Mouse (Mus musculus): ENCODE data around the gene Gm17334. TPM values are rescaled to one million over a fixed set of nuclear protein-coding genes. Genes with fewer than 3 reads are reported as not detected.

Gm17334 gene
- total RNA-seq (2017), result 0.69 TPM in 1 of 2 replicates, not detected in the other

DNA sequence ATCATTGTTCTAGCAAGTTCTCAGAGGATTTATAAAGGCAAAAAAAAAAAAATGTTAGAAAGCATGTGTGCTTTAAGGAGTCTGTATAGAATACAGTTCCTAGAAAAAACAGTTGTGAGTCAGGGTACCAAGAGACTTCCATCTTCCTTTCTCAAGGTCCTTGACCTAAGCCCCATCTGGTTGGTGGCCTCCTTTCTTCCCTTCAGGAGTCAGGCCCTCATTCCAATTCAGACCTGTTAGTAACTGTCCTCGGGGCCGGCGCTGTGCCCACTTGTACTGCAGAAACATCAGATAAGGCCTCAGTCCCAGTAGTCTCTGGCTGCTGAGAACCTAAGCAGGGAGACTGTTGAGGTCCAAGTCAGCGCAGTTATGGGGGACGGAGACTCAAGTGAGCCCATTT, at the start of gene Gm17334:
Gene Gm17334 (minus strand): TSS at position 101 of the 400 bp plus-strand sequence.
- ATAC-seq (replicated peaks; ENCODE audit: low read depth, poor library complexity, severe bottlenecking), result no peak

- no peak for ATAC-seq (replicated peaks; ENCODE audit: low read depth, poor library complexity, severe bottlenecking)
These were observed 49.0 kb upstream of the Gm17334 start for GRCm38 (mm10) chr11:53821945-53822338.

GRCm38 (mm10) chr11:53821230-53821944, 48.4 kb upstream of the Gm17334 start:
- ATAC-seq (replicated peaks; ENCODE audit: low read depth, poor library complexity, severe bottlenecking), result no peak

DNA sequence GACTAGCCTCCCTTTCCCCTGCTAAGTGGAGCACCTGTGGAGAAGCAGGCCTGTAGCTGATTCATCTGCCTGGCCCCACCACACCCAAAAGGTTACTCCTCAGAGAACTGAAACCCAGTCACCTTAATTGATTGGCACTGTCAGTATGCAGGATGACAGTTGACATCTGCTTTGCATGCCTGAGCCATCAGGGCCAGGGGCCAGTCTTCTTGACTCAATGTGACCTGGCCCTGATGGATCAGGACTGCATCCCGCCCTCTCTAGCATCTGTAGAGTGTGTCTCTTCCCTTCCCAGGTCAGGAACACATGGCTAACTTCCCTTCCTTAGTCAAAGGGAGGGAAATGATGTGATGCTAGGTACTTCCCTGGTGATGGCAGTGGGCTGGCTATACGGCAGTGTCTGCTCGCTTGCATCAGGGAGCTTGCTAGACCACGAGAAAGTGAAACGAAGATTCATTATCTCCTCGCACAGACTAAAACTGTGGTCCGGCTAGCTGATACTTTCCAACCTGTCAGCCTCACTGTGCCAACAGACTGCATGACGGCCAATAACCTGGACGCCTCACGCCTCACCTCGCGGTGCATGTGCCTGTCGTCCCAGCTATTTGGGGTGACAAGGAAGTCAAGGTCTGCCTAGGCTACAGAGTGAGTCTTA, 47.7 kb upstream of the Gm17334 start:
- ATAC-seq (replicated peaks; ENCODE audit: low read depth, poor library complexity, severe bottlenecking), result peak; percentile 52

DNA sequence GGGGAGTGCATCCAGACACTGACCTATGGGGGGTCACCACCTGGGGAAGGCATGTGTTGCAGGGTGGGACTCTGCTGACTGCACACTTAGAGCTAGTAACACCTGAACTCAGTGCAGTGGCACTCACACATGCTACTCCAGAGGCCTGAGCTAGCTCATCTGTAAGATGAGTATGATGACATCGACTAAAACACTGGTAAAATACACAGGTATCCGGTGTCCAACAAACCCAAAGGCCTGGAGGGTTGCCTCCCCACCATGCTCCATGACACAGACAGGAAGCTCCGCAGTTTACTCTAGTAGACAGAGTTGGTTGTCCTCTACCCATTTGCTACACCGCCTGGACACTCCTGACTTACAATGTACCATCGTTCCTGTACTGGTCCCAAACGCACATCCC, 46.5 kb upstream of the Gm17334 start:
- ATAC-seq (replicated peaks; ENCODE audit: low read depth, poor library complexity, severe bottlenecking), result no peak

- no peak for ATAC-seq (replicated peaks; ENCODE audit: low read depth, poor library complexity, severe bottlenecking)
These were observed 45.8 kb upstream of the Gm17334 start for GRCm38 (mm10) chr11:53818794-53819193.

DNA sequence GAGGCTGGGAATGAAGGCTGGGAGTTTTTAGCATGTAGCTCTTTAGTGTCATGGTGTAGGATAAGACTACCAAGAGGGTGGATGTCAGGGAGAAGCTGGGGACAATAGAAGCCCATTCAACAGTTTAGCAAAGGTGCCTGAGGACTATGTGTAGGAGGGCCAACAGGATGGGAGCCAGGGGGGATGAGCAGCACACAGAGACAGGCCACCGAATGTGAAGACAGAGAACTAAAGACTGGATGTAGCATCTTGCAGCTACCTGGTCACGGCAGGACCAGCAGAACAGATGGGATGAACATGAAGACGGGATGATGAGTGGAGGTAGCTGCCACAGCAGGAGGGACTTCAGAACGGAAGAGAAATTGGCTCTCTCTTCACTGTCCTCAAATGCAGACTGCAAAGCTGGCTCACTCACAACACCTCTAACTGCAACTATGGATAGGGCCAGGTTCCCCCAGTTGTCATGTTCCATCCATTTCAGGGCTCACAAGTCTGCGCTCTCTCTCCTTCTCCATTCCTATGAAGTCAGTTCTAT, 43.9 kb upstream of the Gm17334 start:
- ATAC-seq (replicated peaks; ENCODE audit: low read depth, poor library complexity, severe bottlenecking), result no peak

DNA sequence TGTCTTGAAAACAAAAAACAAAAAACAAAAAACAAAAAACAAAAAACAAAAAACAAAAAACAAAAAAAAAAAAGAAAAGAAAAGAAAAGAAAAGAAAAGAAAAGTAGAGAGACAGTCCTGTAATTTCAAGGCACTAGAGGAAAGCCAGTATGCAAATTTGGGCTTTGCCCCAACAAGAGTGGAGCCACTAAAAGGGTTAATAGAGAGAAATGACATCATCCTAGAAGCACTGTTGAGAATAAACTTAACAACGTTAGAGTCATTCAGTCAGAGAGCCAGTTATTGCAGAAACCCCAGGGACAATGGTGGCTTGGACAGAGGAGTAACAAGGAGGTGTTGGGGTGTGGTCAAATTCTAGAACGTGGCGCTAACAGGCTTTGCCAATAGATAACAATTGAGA, 41.8 kb upstream of the Gm17334 start:
- ATAC-seq (replicated peaks; ENCODE audit: low read depth, poor library complexity, severe bottlenecking), result no peak

GRCm38 (mm10) chr11:53813001-53813868, 40.2 kb upstream of the Gm17334 start:
- ATAC-seq (replicated peaks; ENCODE audit: low read depth, poor library complexity, severe bottlenecking), result no peak

DNA sequence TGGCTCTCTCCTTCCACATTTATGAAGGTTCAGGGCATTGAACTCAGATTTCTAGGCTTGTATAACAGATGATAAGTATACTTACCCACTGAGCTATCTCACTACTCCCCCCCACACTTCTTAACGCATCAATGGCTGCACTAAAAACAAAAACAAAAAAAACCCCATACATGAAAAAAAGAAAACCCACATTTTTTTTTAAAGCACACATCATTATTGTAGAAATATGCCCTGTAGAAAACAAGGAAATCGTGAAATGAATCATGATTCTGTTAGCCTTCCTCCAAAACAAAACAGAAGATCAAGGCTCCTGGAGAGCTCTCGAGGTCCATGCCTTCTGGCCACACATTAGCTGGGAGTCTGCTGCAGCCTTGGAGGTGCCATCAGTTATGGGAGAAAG, 38.3 kb upstream of the Gm17334 start:
- no peak for ATAC-seq (replicated peaks; ENCODE audit: low read depth, poor library complexity, severe bottlenecking)

GRCm38 (mm10) chr11:53810749-53811148, 37.8 kb upstream of the Gm17334 start:
- no peak for ATAC-seq (replicated peaks; ENCODE audit: low read depth, poor library complexity, severe bottlenecking)

GRCm38 (mm10) chr11:53810156-53810555, 37.2 kb upstream of the Gm17334 start:
- no peak for ATAC-seq (replicated peaks; ENCODE audit: low read depth, poor library complexity, severe bottlenecking)

- no peak for ATAC-seq (replicated peaks; ENCODE audit: low read depth, poor library complexity, severe bottlenecking)
These were observed 36.4 kb upstream of the Gm17334 start for GRCm38 (mm10) chr11:53809354-53809753.

- ATAC-seq (replicated peaks; ENCODE audit: low read depth, poor library complexity, severe bottlenecking), result peak; percentile 16; the same call in 1 of the 2 replicates
These were observed 32.8 kb upstream of the Gm17334 start for GRCm38 (mm10) chr11:53805786-53806185.

DNA sequence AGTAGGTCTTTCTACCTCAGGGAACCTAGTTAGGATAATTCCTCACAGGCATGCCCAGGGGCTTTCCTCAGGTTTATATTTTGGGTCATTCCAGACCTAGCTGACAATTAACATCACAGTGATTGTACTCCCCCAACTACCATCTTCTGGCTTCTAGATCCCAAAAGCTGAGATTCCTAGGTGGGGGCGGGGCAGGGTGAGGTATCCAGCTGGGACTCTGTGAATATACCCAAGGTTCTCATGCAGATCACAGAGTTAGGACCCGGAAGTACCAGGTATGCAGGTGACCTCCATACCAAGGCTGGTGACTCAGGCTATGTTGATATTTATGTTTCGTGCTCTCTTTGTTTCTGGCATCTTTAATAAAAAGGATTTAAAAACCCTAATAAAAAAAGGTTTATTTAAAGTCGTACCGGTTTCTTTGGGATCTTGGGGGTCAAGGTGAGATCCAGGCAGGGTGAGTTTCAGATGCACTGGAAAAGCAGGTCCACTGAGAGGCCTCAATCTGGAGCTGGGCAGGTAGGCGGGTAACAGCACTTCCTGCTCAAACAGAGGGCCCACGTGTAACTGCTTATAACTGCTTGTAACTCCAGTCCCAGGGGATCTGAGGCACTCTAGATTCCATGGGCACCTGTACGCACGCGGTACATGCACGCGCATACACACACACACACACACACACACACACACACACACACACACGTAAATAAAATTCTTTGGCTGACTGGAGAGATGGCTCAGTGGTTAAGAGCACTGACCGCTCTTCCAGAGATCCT, 31.8 kb upstream of the Gm17334 start:
- ATAC-seq (replicated peaks; ENCODE audit: low read depth, poor library complexity, severe bottlenecking), result no peak

DNA sequence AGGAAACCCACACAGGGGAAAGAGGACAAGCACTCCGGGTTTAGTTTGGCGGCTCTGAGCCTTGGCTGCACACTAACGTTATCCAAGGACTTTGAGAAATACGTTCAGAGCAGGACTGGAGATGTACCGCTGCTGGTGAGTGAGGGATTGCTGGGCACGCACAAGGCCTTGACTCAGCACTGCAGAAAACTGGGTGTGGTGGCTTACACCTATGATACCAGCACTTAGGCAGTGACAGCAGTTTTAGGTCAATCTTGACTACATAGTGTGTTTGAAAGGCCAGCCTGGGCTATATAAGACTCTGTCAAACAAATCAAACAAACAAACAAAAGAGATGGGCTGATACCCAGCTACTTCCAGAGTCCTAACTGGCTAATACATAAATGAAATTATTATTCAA, 30.5 kb upstream of the Gm17334 start:
- peak; percentile 9; the same call in 1 of the 2 replicates for ATAC-seq (replicated peaks; ENCODE audit: low read depth, poor library complexity, severe bottlenecking)

- ATAC-seq (replicated peaks; ENCODE audit: low read depth, poor library complexity, severe bottlenecking), result peak; percentile 60
These were observed 30.1 kb upstream of the Gm17334 start for GRCm38 (mm10) chr11:53803093-53803492.

GRCm38 (mm10) chr11:53800975-53801374, 28.0 kb upstream of the Gm17334 start:
- no peak for ATAC-seq (replicated peaks; ENCODE audit: low read depth, poor library complexity, severe bottlenecking)

DNA sequence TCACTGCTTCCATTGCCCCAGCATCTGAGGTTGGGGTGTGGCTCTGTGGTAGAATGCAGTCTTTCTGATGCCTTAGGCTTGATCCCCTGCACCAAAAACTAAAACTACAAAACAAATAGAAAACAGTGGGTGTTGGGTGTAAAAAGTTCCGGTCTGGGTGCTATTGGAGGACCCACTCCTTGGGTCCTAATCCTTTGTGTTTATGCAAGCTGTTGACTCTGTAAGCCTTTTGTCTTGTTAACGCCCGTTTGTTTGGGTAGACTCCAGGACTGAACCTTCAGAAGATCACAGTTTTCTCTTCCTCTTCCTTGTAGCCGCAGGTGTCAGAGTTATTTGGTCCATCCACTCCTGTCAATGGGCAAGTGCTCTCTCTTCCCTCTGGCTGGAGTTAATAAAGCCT, 27.0 kb upstream of the Gm17334 start:
- ATAC-seq (replicated peaks; ENCODE audit: low read depth, poor library complexity, severe bottlenecking), result no peak

Data from common myeloid progenitor, adult 5-6 weeks (primary cell).